Mouse (Mus musculus): ENCODE measurements at regions not wholly inside any gene's neighbourhood (a gene's known extent, or its start where the extent isn't known, plus 50 kb on each side); places are given as distances from the start of the nearest gene placed in this dataset.
A peak's percentile ranks its signal among the peaks of the same experiment; 100 is the strongest.

- H3K4me1 ChIP-seq (ENCODE audit: control insufficient read depth, insufficient read depth, low read length): 0 out of 2 replicates have a peak, but pooled peaks cover 2% of the 10 kb centered on the region
- no peaks in the 10 kb centered on the region for H3K36me3 ChIP-seq (ENCODE audit: control insufficient read depth, insufficient read depth, low read length)
- no peak overlapping the region for H3K4me2 ChIP-seq (ENCODE audit: low read depth)
- no peak overlapping the region for H3K9ac ChIP-seq (ENCODE audit: low read length)
- H3K4me3 ChIP-seq (ENCODE audit: low read depth, low read length): no peak overlapping the region
- ATAC-seq (ENCODE audit: insufficient read depth, low FRiP score, low TSS enrichment) (no peak), DNase-seq (ENCODE audit: low spot score) (no peak)
- H3K27me3 ChIP-seq (ENCODE audit: control insufficient read depth, insufficient read depth, low read length): no peaks in the 10 kb centered on the region
- H3K27ac ChIP-seq (ENCODE audit: low read depth, low read length): no peak overlapping the region
- WGBS: 24% methylated on average over 2 of the region's 2 CpGs
- H3K9me3 ChIP-seq (ENCODE audit: control insufficient read depth, low read length): no peaks in the 10 kb centered on the region
Observed at GRCm38 (mm10) chr6:100030522-100030921, 256.8 kb downstream of the Rybp start.

- Histone ChIP-seq H3K27me3 (ENCODE audit: control insufficient read depth, insufficient read depth, low read length) (no peaks in the 10 kb centered on the region), H3K4me2 (ENCODE audit: low read depth) (no peak overlapping the region), H3K9me3 (ENCODE audit: control insufficient read depth, low read length) (no peaks in the 10 kb centered on the region), H3K4me3 (ENCODE audit: low read depth, low read length) (no peak overlapping the region), H3K9ac (ENCODE audit: low read length) (no peak overlapping the region), H3K36me3 (ENCODE audit: control insufficient read depth, insufficient read depth, low read length) (no peaks in the 10 kb centered on the region), H3K27ac (ENCODE audit: low read depth, low read length) (no peak overlapping the region), H3K4me1 (ENCODE audit: control insufficient read depth, insufficient read depth, low read length) (0 out of 2 replicates have a peak, but pooled peaks cover 2% of the 10 kb centered on the region)
- 48% methylated on average over 9 of the region's 9 CpGs for WGBS
- DNase-seq (ENCODE audit: low spot score): no peak
- ATAC-seq (ENCODE audit: insufficient read depth, low FRiP score, low TSS enrichment): no peak
Observed at GRCm38 (mm10) chr6:100030010-100030409, 257.3 kb downstream of the Rybp start.

GRCm38 (mm10) chr6:100027524-100027923 is 259.8 kb downstream of the Rybp start:
- H3K27ac ChIP-seq (ENCODE audit: low read depth, low read length): no peak overlapping the region
- no peaks in the 10 kb centered on the region for H3K27me3 ChIP-seq (ENCODE audit: control insufficient read depth, insufficient read depth, low read length)
- H3K4me2 ChIP-seq (ENCODE audit: low read depth): no peak overlapping the region
- no peaks in the 10 kb centered on the region for H3K9me3 ChIP-seq (ENCODE audit: control insufficient read depth, low read length)
- H3K36me3 ChIP-seq (ENCODE audit: control insufficient read depth, insufficient read depth, low read length): no peaks in the 10 kb centered on the region
- 0 out of 2 replicates have a peak, but pooled peaks cover 2% of the 10 kb centered on the region for H3K4me1 ChIP-seq (ENCODE audit: control insufficient read depth, insufficient read depth, low read length)
- no peak overlapping the region for H3K9ac ChIP-seq (ENCODE audit: low read length)
- ATAC-seq (ENCODE audit: insufficient read depth, low FRiP score, low TSS enrichment): no peak
- 41% methylated on average over 5 of the region's 5 CpGs for WGBS
- no peak for DNase-seq (ENCODE audit: low spot score)
- no peak overlapping the region for H3K4me3 ChIP-seq (ENCODE audit: low read depth, low read length)

- H3K9me3 ChIP-seq (ENCODE audit: control insufficient read depth, low read length): no peaks in the 10 kb centered on the region
- H3K4me2 ChIP-seq (ENCODE audit: low read depth): no peak overlapping the region
- H3K4me3 ChIP-seq (ENCODE audit: low read depth, low read length): no peak overlapping the region
- WGBS: 43% methylated on average over 5 of the region's 5 CpGs
- H3K9ac ChIP-seq (ENCODE audit: low read length): no peak overlapping the region
- H3K4me1 ChIP-seq (ENCODE audit: control insufficient read depth, insufficient read depth, low read length): 0 out of 2 replicates have a peak, but pooled peaks cover 2% of the 10 kb centered on the region
- H3K36me3 ChIP-seq (ENCODE audit: control insufficient read depth, insufficient read depth, low read length): no peaks in the 10 kb centered on the region
- no peaks in the 10 kb centered on the region for H3K27me3 ChIP-seq (ENCODE audit: control insufficient read depth, insufficient read depth, low read length)
- ATAC-seq (ENCODE audit: insufficient read depth, low FRiP score, low TSS enrichment) (no peak; the same call in 1 of the 2 replicates), DNase-seq (ENCODE audit: low spot score) (no peak)
- H3K27ac ChIP-seq (ENCODE audit: low read depth, low read length): 0 out of 2 replicates have a peak overlapping the region, but pooled peaks have one; percentile 3
Observed at GRCm38 (mm10) chr6:100025531-100025951, 261.7 kb downstream of the Rybp start.

- Histone ChIP-seq H3K36me3 (ENCODE audit: control insufficient read depth, insufficient read depth, low read length) (no peaks in the 10 kb centered on the region), H3K9me3 (ENCODE audit: control insufficient read depth, low read length) (no peaks in the 10 kb centered on the region), H3K4me1 (ENCODE audit: control insufficient read depth, insufficient read depth, low read length) (no peaks in the 10 kb centered on the region), H3K27me3 (ENCODE audit: control insufficient read depth, insufficient read depth, low read length) (no peaks in the 10 kb centered on the region), H3K4me2 (ENCODE audit: low read depth) (no peak overlapping the region), H3K9ac (ENCODE audit: low read length) (no peak overlapping the region), H3K27ac (ENCODE audit: low read depth, low read length) (no peak overlapping the region), H3K4me3 (ENCODE audit: low read depth, low read length) (no peak overlapping the region)
- no peak for ATAC-seq (ENCODE audit: insufficient read depth, low FRiP score, low TSS enrichment)
- DNase-seq (ENCODE audit: low spot score): no peak
- WGBS: 73% methylated on average over 7 of the region's 7 CpGs
Observed at GRCm38 (mm10) chr6:100023434-100024095, 263.7 kb downstream of the Rybp start.

GRCm38 (mm10) chr6:100019016-100019415 is 268.3 kb downstream of the Rybp start:
- Histone ChIP-seq H3K4me3 (ENCODE audit: low read depth, low read length) (no peak overlapping the region), H3K27me3 (ENCODE audit: control insufficient read depth, insufficient read depth, low read length) (no peaks in the 10 kb centered on the region), H3K9me3 (ENCODE audit: control insufficient read depth, low read length) (no peaks in the 10 kb centered on the region), H3K27ac (ENCODE audit: low read depth, low read length) (no peak overlapping the region), H3K4me2 (ENCODE audit: low read depth) (no peak overlapping the region), H3K9ac (ENCODE audit: low read length) (no peak overlapping the region), H3K4me1 (ENCODE audit: control insufficient read depth, insufficient read depth, low read length) (peaks cover 4% of the 10 kb centered on the region), H3K36me3 (ENCODE audit: control insufficient read depth, insufficient read depth, low read length) (no peaks in the 10 kb centered on the region)
- ATAC-seq (ENCODE audit: insufficient read depth, low FRiP score, low TSS enrichment): no peak
- WGBS: 77% methylated on average over 3 of the region's 3 CpGs
- no peak for DNase-seq (ENCODE audit: low spot score)

GRCm38 (mm10) chr6:100013949-100014348 is 273.3 kb downstream of the Rybp start:
- H3K4me2 ChIP-seq (ENCODE audit: low read depth): no peak overlapping the region
- no peaks in the 10 kb centered on the region for H3K36me3 ChIP-seq (ENCODE audit: control insufficient read depth, insufficient read depth, low read length)
- peaks cover 12% of the 10 kb centered on the region for H3K4me1 ChIP-seq (ENCODE audit: control insufficient read depth, insufficient read depth, low read length)
- H3K9ac ChIP-seq (ENCODE audit: low read length): no peak overlapping the region
- no peak overlapping the region for H3K4me3 ChIP-seq (ENCODE audit: low read depth, low read length)
- H3K27ac ChIP-seq (ENCODE audit: low read depth, low read length): no peak overlapping the region
- DNase-seq (ENCODE audit: low spot score) (peak; percentile 37), ATAC-seq (ENCODE audit: insufficient read depth, low FRiP score, low TSS enrichment) (no peak)
- 17% methylated on average over 6 of the region's 6 CpGs for WGBS
- peaks cover 3% of the 10 kb centered on the region; the same call in 1 of the 2 replicates for H3K27me3 ChIP-seq (ENCODE audit: control insufficient read depth, insufficient read depth, low read length)
- no peaks in the 10 kb centered on the region for H3K9me3 ChIP-seq (ENCODE audit: control insufficient read depth, low read length)

GRCm38 (mm10) chr6:100011520-100012062 is 275.7 kb downstream of the Rybp start:
- no peak overlapping the region for H3K9ac ChIP-seq (ENCODE audit: low read length)
- peaks cover 12% of the 10 kb centered on the region for H3K4me1 ChIP-seq (ENCODE audit: control insufficient read depth, insufficient read depth, low read length)
- DNase-seq (ENCODE audit: low spot score) (peak; percentile 52), ATAC-seq (ENCODE audit: insufficient read depth, low FRiP score, low TSS enrichment) (peak; percentile 43; the same call in 1 of the 2 replicates)
- no peak overlapping the region for H3K4me3 ChIP-seq (ENCODE audit: low read depth, low read length)
- 15% methylated on average over 17 of the region's 17 CpGs for WGBS
- H3K27ac ChIP-seq (ENCODE audit: low read depth, low read length): no peak overlapping the region
- no peaks in the 10 kb centered on the region for H3K9me3 ChIP-seq (ENCODE audit: control insufficient read depth, low read length)
- H3K4me2 ChIP-seq (ENCODE audit: low read depth): no peak overlapping the region
- no peaks in the 10 kb centered on the region for H3K36me3 ChIP-seq (ENCODE audit: control insufficient read depth, insufficient read depth, low read length)
- H3K27me3 ChIP-seq (ENCODE audit: control insufficient read depth, insufficient read depth, low read length): peaks cover 3% of the 10 kb centered on the region; the same call in 1 of the 2 replicates

- WGBS: 44% methylated on average over 9 of the region's 9 CpGs
- H3K27me3 ChIP-seq (ENCODE audit: control insufficient read depth, insufficient read depth, low read length): peaks cover 3% of the 10 kb centered on the region; the same call in 1 of the 2 replicates
- no peaks in the 10 kb centered on the region for H3K9me3 ChIP-seq (ENCODE audit: control insufficient read depth, low read length)
- H3K4me2 ChIP-seq (ENCODE audit: low read depth): no peak overlapping the region
- peaks cover 12% of the 10 kb centered on the region for H3K4me1 ChIP-seq (ENCODE audit: control insufficient read depth, insufficient read depth, low read length)
- ATAC-seq (ENCODE audit: insufficient read depth, low FRiP score, low TSS enrichment): no peak
- no peak for DNase-seq (ENCODE audit: low spot score)
- H3K9ac ChIP-seq (ENCODE audit: low read length): no peak overlapping the region
- no peak overlapping the region for H3K27ac ChIP-seq (ENCODE audit: low read depth, low read length)
- no peak overlapping the region for H3K4me3 ChIP-seq (ENCODE audit: low read depth, low read length)
- no peaks in the 10 kb centered on the region for H3K36me3 ChIP-seq (ENCODE audit: control insufficient read depth, insufficient read depth, low read length)
Observed at GRCm38 (mm10) chr6:100010954-100011481, 276.3 kb downstream of the Rybp start.

All from neural tube, embryonic 11.5 days (tissue).